Mouse (Mus musculus): ENCODE measurements around the gene Kcnk13. TPM values are rescaled to one million over a fixed set of nuclear protein-coding genes. Genes with fewer than 3 reads are reported as not detected.

Kcnk13 gene
- polyA plus RNA-seq, 1 experiment from 2014 or later: 0.53 TPM

GRCm38 (mm10) chr12:100044704-100045103, 80.4 kb downstream of the Kcnk13 start:
- Histone ChIP-seq H3K9ac (ENCODE audit: low read length) (no peak overlapping the region), H3K36me3 (ENCODE audit: control insufficient read depth, insufficient read depth, low read length) (no peaks in the 10 kb centered on the region), H3K27ac (ENCODE audit: low read length) (no peak overlapping the region), H3K4me2 (ENCODE audit: low read depth, low read length) (no peak overlapping the region), H3K27me3 (ENCODE audit: control insufficient read depth, insufficient read depth, low read length) (no peaks in the 10 kb centered on the region), H3K4me3 (replicated peaks; ENCODE audit: low read length) (no peak overlapping the region), H3K4me1 (ENCODE audit: control insufficient read depth, insufficient read depth, low read length) (no peaks in the 10 kb centered on the region), H3K9me3 (replicated peaks; ENCODE audit: control insufficient read depth, low read length) (no peaks in the 10 kb centered on the region)
- no peak for ATAC-seq (ENCODE audit: insufficient read depth, low FRiP score)
- 47% methylated on average over 4 of the region's 4 CpGs for WGBS

- no peaks in the 10 kb centered on the region for H3K27me3 ChIP-seq (ENCODE audit: control insufficient read depth, insufficient read depth, low read length)
- no peaks in the 10 kb centered on the region for H3K9me3 ChIP-seq (replicated peaks; ENCODE audit: control insufficient read depth, low read length)
- H3K27ac ChIP-seq (ENCODE audit: low read length): no peak overlapping the region
- WGBS: 51% methylated on average over 7 of the region's 7 CpGs
- ATAC-seq (ENCODE audit: insufficient read depth, low FRiP score): no peak
- H3K36me3 ChIP-seq (ENCODE audit: control insufficient read depth, insufficient read depth, low read length): no peaks in the 10 kb centered on the region
- no peak overlapping the region for H3K4me2 ChIP-seq (ENCODE audit: low read depth, low read length)
- no peaks in the 10 kb centered on the region for H3K4me1 ChIP-seq (ENCODE audit: control insufficient read depth, insufficient read depth, low read length)
- no peak overlapping the region for H3K4me3 ChIP-seq (replicated peaks; ENCODE audit: low read length)
- H3K9ac ChIP-seq (ENCODE audit: low read length): no peak overlapping the region
Measured at GRCm38 (mm10) chr12:100050552-100050951, 86.3 kb downstream of the Kcnk13 start.

GRCm38 (mm10) chr12:100053617-100054016, 89.3 kb downstream of the Kcnk13 start:
- Histone ChIP-seq H3K9ac (ENCODE audit: low read length) (no peak overlapping the region), H3K27me3 (ENCODE audit: control insufficient read depth, insufficient read depth, low read length) (no peaks in the 10 kb centered on the region), H3K4me2 (ENCODE audit: low read depth, low read length) (no peak overlapping the region), H3K9me3 (replicated peaks; ENCODE audit: control insufficient read depth, low read length) (no peaks in the 10 kb centered on the region), H3K4me3 (replicated peaks; ENCODE audit: low read length) (no peak overlapping the region), H3K27ac (ENCODE audit: low read length) (no peak overlapping the region), H3K4me1 (ENCODE audit: control insufficient read depth, insufficient read depth, low read length) (no peaks in the 10 kb centered on the region), H3K36me3 (ENCODE audit: control insufficient read depth, insufficient read depth, low read length) (no peaks in the 10 kb centered on the region)
- WGBS: 76% methylated on average over 5 of the region's 5 CpGs
- ATAC-seq (ENCODE audit: insufficient read depth, low FRiP score): no peak

- no peaks in the 10 kb centered on the region for H3K4me1 ChIP-seq (ENCODE audit: control insufficient read depth, insufficient read depth, low read length)
- H3K27ac ChIP-seq (ENCODE audit: low read length): no peak overlapping the region
- no peak overlapping the region for H3K9ac ChIP-seq (ENCODE audit: low read length)
- no peak overlapping the region for H3K4me3 ChIP-seq (replicated peaks; ENCODE audit: low read length)
- ATAC-seq (ENCODE audit: insufficient read depth, low FRiP score): no peak
- H3K4me2 ChIP-seq (ENCODE audit: low read depth, low read length): no peak overlapping the region
- no peaks in the 10 kb centered on the region for H3K9me3 ChIP-seq (replicated peaks; ENCODE audit: control insufficient read depth, low read length)
- no peaks in the 10 kb centered on the region for H3K27me3 ChIP-seq (ENCODE audit: control insufficient read depth, insufficient read depth, low read length)
- no peaks in the 10 kb centered on the region for H3K36me3 ChIP-seq (ENCODE audit: control insufficient read depth, insufficient read depth, low read length)
- 89% methylated on average over 10 of the region's 10 CpGs for WGBS
Measured at GRCm38 (mm10) chr12:100061071-100061470, 96.8 kb downstream of the Kcnk13 start.

GRCm38 (mm10) chr12:100061826-100062225, 97.5 kb downstream of the Kcnk13 start:
- H3K4me2 ChIP-seq (ENCODE audit: low read depth, low read length): no peak overlapping the region
- no peak overlapping the region for H3K4me3 ChIP-seq (replicated peaks; ENCODE audit: low read length)
- no peak for ATAC-seq (ENCODE audit: insufficient read depth, low FRiP score)
- no peak overlapping the region for H3K27ac ChIP-seq (ENCODE audit: low read length)
- H3K27me3 ChIP-seq (ENCODE audit: control insufficient read depth, insufficient read depth, low read length): no peaks in the 10 kb centered on the region
- H3K9ac ChIP-seq (ENCODE audit: low read length): no peak overlapping the region
- no peaks in the 10 kb centered on the region for H3K36me3 ChIP-seq (ENCODE audit: control insufficient read depth, insufficient read depth, low read length)
- H3K9me3 ChIP-seq (replicated peaks; ENCODE audit: control insufficient read depth, low read length): no peaks in the 10 kb centered on the region
- H3K4me1 ChIP-seq (ENCODE audit: control insufficient read depth, insufficient read depth, low read length): no peaks in the 10 kb centered on the region

GRCm38 (mm10) chr12:100062584-100062983, 98.3 kb downstream of the Kcnk13 start:
- Histone ChIP-seq H3K9ac (ENCODE audit: low read length) (no peak overlapping the region), H3K9me3 (replicated peaks; ENCODE audit: control insufficient read depth, low read length) (no peaks in the 10 kb centered on the region), H3K4me3 (replicated peaks; ENCODE audit: low read length) (no peak overlapping the region), H3K27me3 (ENCODE audit: control insufficient read depth, insufficient read depth, low read length) (no peaks in the 10 kb centered on the region), H3K36me3 (ENCODE audit: control insufficient read depth, insufficient read depth, low read length) (no peaks in the 10 kb centered on the region), H3K27ac (ENCODE audit: low read length) (no peak overlapping the region), H3K4me1 (ENCODE audit: control insufficient read depth, insufficient read depth, low read length) (no peaks in the 10 kb centered on the region), H3K4me2 (ENCODE audit: low read depth, low read length) (no peak overlapping the region)
- 75% methylated on average over 3 of the region's 3 CpGs for WGBS
- no peak for ATAC-seq (ENCODE audit: insufficient read depth, low FRiP score)

- H3K36me3 ChIP-seq (ENCODE audit: control insufficient read depth, insufficient read depth, low read length): no peaks in the 10 kb centered on the region
- no peaks in the 10 kb centered on the region for H3K9me3 ChIP-seq (replicated peaks; ENCODE audit: control insufficient read depth, low read length)
- 75% methylated on average over 3 of the region's 3 CpGs for WGBS
- no peak overlapping the region for H3K4me3 ChIP-seq (replicated peaks; ENCODE audit: low read length)
- H3K27me3 ChIP-seq (ENCODE audit: control insufficient read depth, insufficient read depth, low read length): no peaks in the 10 kb centered on the region
- no peaks in the 10 kb centered on the region for H3K4me1 ChIP-seq (ENCODE audit: control insufficient read depth, insufficient read depth, low read length)
- H3K4me2 ChIP-seq (ENCODE audit: low read depth, low read length): no peak overlapping the region
- H3K27ac ChIP-seq (ENCODE audit: low read length): no peak overlapping the region
- no peak for ATAC-seq (ENCODE audit: insufficient read depth, low FRiP score)
- H3K9ac ChIP-seq (ENCODE audit: low read length): no peak overlapping the region
Measured at GRCm38 (mm10) chr12:100065109-100065508, 100.8 kb downstream of the Kcnk13 start.

- Histone ChIP-seq H3K27me3 (ENCODE audit: control insufficient read depth, insufficient read depth, low read length) (no peaks in the 10 kb centered on the region), H3K36me3 (ENCODE audit: control insufficient read depth, insufficient read depth, low read length) (no peaks in the 10 kb centered on the region), H3K9me3 (replicated peaks; ENCODE audit: control insufficient read depth, low read length) (no peaks in the 10 kb centered on the region), H3K4me2 (ENCODE audit: low read depth, low read length) (no peak overlapping the region), H3K9ac (ENCODE audit: low read length) (no peak overlapping the region), H3K4me1 (ENCODE audit: control insufficient read depth, insufficient read depth, low read length) (no peaks in the 10 kb centered on the region), H3K27ac (ENCODE audit: low read length) (no peak overlapping the region), H3K4me3 (replicated peaks; ENCODE audit: low read length) (no peak overlapping the region)
- no peak for ATAC-seq (ENCODE audit: insufficient read depth, low FRiP score)
- 68% methylated on average over 5 of the region's 5 CpGs for WGBS
Measured at GRCm38 (mm10) chr12:100067477-100067876, 103.2 kb downstream of the Kcnk13 start.

- Histone ChIP-seq H3K4me2 (ENCODE audit: low read depth, low read length) (no peak overlapping the region), H3K36me3 (ENCODE audit: control insufficient read depth, insufficient read depth, low read length) (no peaks in the 10 kb centered on the region), H3K4me3 (replicated peaks; ENCODE audit: low read length) (no peak overlapping the region), H3K4me1 (ENCODE audit: control insufficient read depth, insufficient read depth, low read length) (no peaks in the 10 kb centered on the region), H3K9ac (ENCODE audit: low read length) (no peak overlapping the region), H3K9me3 (replicated peaks; ENCODE audit: control insufficient read depth, low read length) (no peaks in the 10 kb centered on the region), H3K27ac (ENCODE audit: low read length) (no peak overlapping the region), H3K27me3 (ENCODE audit: control insufficient read depth, insufficient read depth, low read length) (no peaks in the 10 kb centered on the region)
- no peak for ATAC-seq (ENCODE audit: insufficient read depth, low FRiP score)
- 59% methylated on average over 4 of the region's 4 CpGs for WGBS
Measured at GRCm38 (mm10) chr12:100073201-100073672, 108.9 kb downstream of the Kcnk13 start.

- Histone ChIP-seq H3K4me3 (replicated peaks; ENCODE audit: low read length) (no peak overlapping the region), H3K27me3 (ENCODE audit: control insufficient read depth, insufficient read depth, low read length) (no peaks in the 10 kb centered on the region), H3K27ac (ENCODE audit: low read length) (no peak overlapping the region), H3K9me3 (replicated peaks; ENCODE audit: control insufficient read depth, low read length) (no peaks in the 10 kb centered on the region), H3K4me1 (ENCODE audit: control insufficient read depth, insufficient read depth, low read length) (no peaks in the 10 kb centered on the region), H3K36me3 (ENCODE audit: control insufficient read depth, insufficient read depth, low read length) (no peaks in the 10 kb centered on the region), H3K4me2 (ENCODE audit: low read depth, low read length) (no peak overlapping the region), H3K9ac (ENCODE audit: low read length) (no peak overlapping the region)
- 59% methylated on average over 4 of the region's 4 CpGs for whole genome bisulfite sequencing
- ATAC-seq (ENCODE audit: insufficient read depth, low FRiP score): no peak
Measured at GRCm38 (mm10) chr12:100075715-100076114, 111.4 kb downstream of the Kcnk13 start.

All from stomach, embryonic 16.5 days (tissue).